Mouse (Mus musculus): ENCODE data around the gene Cep290. TPM values are rescaled to one million over a fixed set of nuclear protein-coding genes. Genes with fewer than 3 reads are reported as not detected.
"Not testable (repeated sequence)": the region's sequence is repeated elsewhere in the genome, so short reads cannot be mapped to it uniquely, and the experiment has no call there.

Cep290 gene
- total RNA-seq (2017), result 3.8 and 7.8 TPM in 2 replicates

DNA sequence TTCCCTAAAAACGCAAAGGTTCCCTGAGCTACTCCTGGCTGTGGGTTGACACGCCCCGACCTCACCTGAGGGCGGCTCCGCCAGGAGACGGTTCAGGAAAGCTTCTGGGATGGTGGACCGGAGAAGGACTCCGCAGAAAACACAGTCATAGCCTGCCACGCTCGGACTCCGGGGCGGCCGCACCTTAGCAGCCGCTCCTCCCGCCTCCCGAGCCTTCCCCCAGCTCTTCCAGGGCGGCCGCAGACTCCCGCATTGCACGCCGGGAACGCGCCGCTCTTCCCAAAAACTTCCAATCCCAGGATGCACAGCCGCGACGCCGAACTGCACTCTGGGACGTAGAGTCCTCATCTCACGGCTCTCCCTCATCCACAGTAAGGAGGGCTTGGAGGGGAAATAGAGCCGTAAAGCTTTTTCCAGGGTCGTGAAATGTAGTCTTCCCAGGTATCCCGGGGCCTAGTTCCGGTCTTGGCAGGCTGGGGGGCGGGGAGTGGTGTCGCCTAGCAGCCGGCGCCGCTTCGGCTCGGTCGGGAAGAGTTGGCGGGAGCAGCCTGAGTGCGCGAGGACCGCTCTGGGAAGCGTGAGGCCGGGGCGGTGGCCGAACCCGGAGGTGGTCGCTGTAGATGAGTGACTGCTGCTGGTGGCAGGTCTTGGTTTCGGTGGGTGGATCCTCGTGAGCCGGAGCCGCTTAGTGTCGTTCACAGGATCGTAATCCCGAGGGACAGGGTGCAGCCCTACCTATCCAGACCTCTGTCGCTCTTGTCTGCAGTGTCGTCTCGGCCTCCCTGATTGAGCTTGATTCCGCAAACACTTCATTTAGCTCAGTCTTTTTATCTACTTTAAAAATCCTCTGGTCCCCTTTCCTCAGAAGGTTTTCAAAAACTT, at the start of gene Cep290, which contains the start of gene Tmtc3:
TSS of gene Cep290 (plus strand) at position 462 of the 882 bp plus-strand sequence.
TSS of gene Tmtc3 (minus strand) at position 254 of the 882 bp plus-strand sequence.
- peak; percentile 52 for ATAC-seq (ENCODE audit: extremely low read depth, insufficient number of reproducible peaks, low FRiP score, poor library complexity, severe bottlenecking)

- ATAC-seq (ENCODE audit: extremely low read depth, insufficient number of reproducible peaks, low FRiP score, poor library complexity, severe bottlenecking), result no peak
Measured at GRCm38 (mm10) chr10:100449394-100449793, 38.0 kb upstream of the Cep290 start.

GRCm38 (mm10) chr10:100460515-100460914, 26.8 kb upstream of the Cep290 start:
- ATAC-seq (ENCODE audit: extremely low read depth, insufficient number of reproducible peaks, low FRiP score, poor library complexity, severe bottlenecking), result no peak

DNA sequence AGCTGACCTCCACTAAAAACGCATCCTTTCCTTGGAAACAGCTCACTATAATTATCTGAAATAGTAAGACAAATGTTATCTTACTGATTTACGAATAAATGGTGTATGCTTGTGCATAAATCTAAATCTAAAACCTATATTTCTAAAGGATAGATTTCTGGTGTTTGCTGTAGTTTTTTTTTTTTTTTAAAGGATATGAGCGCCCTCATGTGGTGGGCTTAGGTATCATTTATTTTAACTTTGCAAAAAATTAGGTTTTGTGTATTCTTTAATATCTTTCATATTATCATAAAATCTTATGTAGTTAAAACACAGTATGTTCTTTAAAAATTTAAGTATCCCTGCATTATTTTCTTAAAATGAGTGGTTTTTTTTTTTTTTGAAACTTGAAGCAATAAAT, 12.3 kb upstream of the Cep290 start:
- ATAC-seq (ENCODE audit: extremely low read depth, insufficient number of reproducible peaks, low FRiP score, poor library complexity, severe bottlenecking), result no peak

- ATAC-seq (ENCODE audit: extremely low read depth, insufficient number of reproducible peaks, low FRiP score, poor library complexity, severe bottlenecking), result no peak
Measured at GRCm38 (mm10) chr10:100479538-100479937, 7.8 kb upstream of the Cep290 start.

DNA sequence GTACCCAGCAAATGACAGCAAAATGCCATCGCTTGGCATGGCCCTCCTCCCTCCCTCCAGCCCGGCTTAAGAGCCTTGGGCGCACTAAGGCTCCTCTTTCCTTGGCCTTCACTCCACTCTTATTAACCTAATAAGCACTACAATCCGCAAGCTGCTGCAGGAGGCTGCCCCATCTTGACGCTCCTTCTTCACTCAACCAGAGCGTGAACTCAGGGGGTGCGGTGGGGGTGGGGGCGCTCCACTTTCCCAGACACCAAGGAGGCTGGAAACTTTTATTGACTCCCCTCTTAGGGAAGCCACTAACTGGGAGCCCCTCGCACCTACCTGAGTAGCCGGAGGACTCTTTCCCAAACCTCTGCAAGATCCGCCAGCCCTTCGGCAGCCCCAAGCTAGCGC, 659 bp upstream of the Cep290 start:
- peak; percentile 35 for ATAC-seq (ENCODE audit: extremely low read depth, insufficient number of reproducible peaks, low FRiP score, poor library complexity, severe bottlenecking)

DNA sequence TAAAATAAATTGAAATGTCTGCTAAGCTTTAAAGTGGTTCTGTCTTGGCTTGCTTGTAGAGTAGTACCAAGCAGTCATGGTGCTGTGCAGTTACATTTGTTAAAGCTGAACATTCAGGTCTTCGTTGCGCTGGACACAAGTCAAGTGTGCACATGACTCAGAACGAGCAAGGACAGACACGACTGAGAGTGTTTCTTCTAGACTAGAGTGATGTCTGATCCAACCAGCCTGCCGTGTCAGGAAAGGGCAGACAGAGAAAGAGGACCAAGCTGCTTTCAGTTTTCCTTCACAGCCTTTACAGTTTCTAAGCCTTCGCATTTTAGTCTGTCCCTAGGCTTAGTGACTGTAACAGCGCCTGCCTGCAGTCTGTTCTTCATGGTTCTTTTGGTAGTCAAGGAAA, 4.6 kb downstream of the Cep290 start:
- no peak for ATAC-seq (ENCODE audit: extremely low read depth, insufficient number of reproducible peaks, low FRiP score, poor library complexity, severe bottlenecking)

DNA sequence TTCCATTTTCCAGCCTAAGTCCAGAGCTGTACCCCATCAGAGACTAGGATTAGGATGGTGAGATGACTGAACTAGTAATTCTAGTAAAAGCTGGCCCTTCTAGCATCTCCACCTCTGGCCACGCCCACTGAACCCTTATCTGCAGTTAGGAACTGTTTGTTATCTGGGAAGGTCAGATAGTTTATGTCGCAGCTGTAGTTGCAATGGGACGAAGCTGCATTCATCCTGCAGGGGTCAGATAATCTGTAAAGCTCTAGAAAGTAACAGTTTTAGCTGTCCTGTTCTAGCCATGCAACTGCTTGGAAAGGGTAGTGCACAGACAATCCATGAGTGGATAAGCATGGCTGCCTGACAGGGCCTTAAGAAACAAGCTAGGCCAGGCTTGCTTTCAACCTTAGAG, 11.0 kb downstream of the Cep290 start:
- ATAC-seq (ENCODE audit: extremely low read depth, insufficient number of reproducible peaks, low FRiP score, poor library complexity, severe bottlenecking), result no peak

DNA sequence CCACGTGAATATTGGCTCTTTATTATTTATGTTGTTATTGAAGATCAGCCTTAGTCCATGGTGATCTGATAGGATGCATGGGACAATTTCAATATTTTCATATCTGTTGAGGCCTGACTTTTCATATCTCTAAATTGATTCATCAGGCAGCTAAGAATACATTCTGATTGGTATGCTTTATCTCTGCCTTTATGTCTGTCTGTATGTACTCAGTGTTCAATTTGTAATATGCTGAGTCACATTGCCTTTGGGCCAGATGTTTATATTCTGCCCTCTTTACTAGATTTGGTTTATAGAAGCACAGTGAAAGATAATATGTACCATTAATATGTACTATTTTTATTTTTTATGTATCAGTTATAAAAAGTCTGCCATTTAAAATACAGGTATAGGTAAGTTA, 20.8 kb downstream of the Cep290 start:
- ATAC-seq (ENCODE audit: extremely low read depth, insufficient number of reproducible peaks, low FRiP score, poor library complexity, severe bottlenecking), result no peak

DNA sequence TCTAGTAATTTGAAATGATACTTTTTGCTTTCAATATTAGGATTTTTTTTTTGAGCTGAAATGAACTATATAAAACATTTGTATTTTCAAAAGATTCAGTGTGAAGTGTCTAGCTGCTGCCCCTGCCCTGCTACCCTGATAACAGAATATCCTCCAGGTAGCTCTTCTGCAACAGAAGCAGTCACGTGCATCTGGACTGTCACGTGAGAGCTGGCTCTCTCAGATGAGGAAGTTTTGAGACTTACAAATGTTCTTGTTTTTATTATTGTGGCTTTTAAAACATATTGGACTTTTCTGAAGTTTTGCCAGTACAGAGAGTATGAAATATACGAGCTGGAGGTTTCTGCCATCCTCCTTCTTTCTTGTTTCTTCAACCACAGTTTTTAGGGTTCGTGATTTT, 34.3 kb downstream of the Cep290 start:
- no peak for ATAC-seq (ENCODE audit: extremely low read depth, insufficient number of reproducible peaks, low FRiP score, poor library complexity, severe bottlenecking)

DNA sequence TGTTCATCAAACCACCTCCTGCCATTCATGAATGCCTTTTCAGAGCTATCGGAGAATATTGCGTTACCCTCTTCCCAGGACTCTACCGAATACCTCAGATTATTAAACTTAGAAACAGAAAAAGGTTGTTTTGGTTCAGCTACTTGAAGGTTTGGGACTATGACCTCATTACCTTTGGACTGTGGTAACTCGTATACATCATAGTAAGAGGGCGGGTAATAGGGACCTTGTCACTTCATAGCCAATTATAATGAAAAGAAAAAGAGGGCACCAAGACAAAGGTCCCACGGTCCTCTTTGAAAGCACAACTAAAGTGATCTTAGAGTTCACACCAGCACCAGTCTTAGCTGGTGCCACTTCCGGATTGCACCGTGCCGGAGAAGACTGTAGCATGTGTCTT, 35.0 kb downstream of the Cep290 start:
- ATAC-seq (ENCODE audit: extremely low read depth, insufficient number of reproducible peaks, low FRiP score, poor library complexity, severe bottlenecking), result no peak

DNA sequence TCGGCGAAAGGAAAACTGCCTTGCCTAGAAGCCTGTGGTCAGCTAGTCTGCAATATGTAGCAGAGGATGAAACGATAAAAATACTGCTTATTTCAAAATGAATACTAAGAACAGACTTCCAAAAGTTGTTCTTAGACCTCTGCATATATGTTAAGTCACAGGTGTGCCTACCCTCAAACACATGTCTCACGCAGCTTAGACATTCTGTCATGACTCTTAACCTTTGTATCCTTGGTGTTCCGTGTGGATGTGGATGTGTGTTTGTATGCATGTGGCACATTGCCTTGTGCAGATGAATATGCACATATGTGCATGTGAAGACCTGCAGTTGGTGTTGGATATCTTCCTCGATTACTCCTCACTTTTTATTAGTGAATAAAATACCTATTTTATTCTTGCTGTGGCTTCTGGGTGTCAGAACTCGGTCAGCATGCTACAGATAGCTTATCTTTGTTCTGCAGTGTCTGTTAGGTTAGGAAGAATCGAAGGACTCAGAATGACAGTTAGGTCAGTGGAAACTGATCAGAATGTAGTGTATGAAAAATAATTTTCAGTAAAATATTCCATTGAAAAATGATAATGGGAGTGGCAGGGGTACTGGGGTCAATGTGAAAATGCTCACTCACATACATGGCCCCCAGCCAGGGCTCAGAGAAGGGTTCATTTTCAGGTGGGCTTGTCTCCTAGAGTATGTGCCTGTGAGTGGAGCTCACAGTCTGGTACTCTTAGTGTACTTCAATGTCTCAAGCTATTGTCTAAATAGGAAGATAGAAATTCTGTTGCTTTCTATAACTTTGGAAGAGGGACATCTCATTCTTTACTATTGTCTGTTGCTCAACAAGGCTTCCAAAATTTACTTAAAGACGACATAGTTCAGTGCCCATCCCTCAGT, 37.4 kb downstream of the Cep290 start:
- no peak for ATAC-seq (ENCODE audit: extremely low read depth, insufficient number of reproducible peaks, low FRiP score, poor library complexity, severe bottlenecking)

DNA sequence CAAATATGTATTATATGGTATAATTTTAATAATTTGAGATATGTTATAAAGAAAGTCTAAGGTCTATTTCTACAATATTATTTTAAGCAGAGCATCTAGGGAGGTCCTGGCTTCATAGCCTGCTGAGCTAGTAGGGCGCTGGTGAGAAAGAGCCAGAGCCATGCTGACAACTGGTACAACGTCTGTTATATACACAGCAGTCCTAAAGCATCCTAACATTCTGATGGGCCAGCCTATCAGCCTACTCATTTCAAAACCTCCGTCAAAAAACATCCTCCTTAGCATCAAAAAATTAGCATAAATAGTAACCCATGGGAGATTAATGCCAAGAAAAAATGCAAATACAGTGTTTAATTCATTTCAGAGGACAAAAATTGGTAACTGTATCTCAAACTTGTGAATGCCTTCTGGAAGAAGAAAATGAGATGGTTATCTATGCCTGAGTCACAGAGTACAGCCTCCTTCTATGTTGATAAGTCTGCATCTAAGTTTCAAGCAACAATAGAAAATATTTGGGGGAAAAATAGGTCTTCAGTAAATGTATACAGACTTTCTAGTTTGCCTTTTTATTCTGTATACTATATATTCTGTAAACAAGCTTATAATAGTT, 69.3 kb downstream of the Cep290 start:
- no peak for ATAC-seq (ENCODE audit: extremely low read depth, insufficient number of reproducible peaks, low FRiP score, poor library complexity, severe bottlenecking)

DNA sequence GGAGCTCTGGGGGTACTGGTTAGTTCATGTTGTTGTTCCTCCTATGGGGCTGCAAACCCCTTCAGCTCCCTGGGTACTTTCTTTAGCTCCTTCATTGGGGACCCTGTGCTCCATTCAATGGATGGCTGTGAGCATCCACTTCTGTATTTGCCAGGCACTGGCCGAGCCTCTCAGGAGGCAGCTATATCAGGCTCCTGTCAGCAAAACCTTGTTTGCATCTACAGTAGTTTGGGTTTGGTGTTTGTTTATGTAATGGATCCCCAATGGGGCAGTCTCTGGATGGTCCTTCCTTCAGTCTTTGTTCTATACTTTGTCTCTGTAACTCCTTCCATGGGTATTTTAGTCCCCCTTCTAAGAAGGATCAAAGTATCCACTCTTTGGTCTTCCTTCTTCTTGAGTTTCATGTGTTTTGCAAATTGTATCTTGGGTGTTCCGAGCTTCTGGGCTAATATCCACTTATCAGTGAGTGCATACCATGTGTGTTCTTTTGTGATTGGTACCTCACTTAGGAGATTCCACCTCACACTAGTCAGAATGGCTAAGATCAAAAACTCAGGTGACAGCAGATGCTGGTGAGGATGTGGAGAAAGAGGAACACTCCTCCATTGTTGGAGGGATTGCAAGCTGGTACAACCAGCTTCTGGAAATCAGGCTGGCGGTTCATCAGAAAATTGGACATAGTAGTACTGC, 73.0 kb downstream of the Cep290 start:
- ATAC-seq (ENCODE audit: extremely low read depth, insufficient number of reproducible peaks, low FRiP score, poor library complexity, severe bottlenecking), result not testable (repeated sequence)

- ATAC-seq (ENCODE audit: extremely low read depth, insufficient number of reproducible peaks, low FRiP score, poor library complexity, severe bottlenecking), result no peak
Measured at GRCm38 (mm10) chr10:100564112-100564511, 76.8 kb downstream of the Cep290 start.

DNA sequence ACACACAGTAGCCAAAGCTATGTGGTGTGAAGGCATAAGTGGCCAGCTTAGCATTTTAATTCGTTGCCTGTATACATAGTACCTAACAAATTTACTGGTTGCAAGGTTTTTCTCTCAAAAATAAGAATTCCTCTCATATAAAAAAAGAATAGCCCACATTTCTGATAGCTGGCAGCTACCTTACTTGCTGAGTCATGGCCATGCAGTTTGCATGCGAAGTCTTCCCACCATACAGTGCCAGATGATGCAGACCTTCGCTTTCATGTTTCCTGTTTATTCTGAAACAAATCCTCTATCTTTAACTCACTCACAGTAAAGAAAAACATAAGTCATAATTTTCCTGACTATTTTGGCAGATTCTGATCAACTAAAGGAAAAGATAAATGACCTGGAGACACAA, 84.3 kb downstream of the Cep290 start:
- no peak for ATAC-seq (ENCODE audit: extremely low read depth, insufficient number of reproducible peaks, low FRiP score, poor library complexity, severe bottlenecking)

DNA sequence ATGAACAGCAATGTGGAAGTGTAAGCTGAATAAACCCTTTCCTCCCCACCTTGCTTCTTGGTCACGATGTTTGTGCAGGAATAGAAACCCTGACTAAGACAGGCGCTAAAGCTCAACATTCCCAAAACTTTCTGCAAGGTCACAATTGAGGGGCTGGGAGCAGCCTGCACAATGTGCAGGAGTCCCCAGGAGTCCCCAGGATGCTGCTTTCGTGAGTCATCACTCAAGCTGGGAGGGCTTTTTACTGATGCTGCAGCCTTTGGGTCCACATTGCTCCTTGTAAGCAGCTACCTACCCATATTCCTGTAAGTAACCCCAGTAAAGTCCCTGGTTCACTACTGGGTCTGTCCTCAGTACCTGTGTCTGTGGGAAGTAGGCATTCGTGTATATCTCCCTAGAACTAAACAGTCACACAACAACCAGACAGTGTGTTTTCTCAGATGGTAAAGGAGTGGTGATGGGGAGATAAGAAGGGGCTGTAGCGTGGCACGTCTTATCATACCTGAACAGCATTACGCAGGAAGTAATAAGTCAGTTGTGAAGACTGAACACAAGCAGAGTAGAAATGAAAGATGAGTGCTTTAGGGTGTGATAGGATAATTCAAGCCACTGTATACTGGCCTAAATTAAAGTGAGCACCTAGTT, 87.3 kb downstream of the Cep290 start:
- no peak for ATAC-seq (ENCODE audit: extremely low read depth, insufficient number of reproducible peaks, low FRiP score, poor library complexity, severe bottlenecking)

DNA sequence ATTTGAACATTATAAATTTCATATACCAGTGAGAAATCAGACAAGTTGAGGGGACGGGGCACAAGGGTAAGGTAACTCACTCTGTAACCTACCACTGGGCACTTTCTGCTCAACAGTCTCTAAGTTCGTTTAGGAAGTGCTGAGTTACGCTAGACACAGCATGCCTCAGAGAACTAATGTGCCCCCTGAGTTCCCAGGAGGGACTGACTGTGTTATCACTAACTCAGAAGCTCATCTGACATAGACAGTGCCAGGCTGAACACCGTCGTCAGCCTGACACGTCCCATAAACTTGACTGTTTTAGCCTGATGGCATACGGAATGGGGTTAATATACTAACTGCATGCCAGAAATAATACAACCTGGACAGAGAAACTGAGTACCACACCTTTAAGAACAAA, 87.9 kb downstream of the Cep290 start:
- no peak for ATAC-seq (ENCODE audit: extremely low read depth, insufficient number of reproducible peaks, low FRiP score, poor library complexity, severe bottlenecking)
